Mouse (Mus musculus) hindbrain, embryonic 11.5 days (tissue): ENCODE results near the gene Ier3. TPM values are rescaled to one million over a fixed set of nuclear protein-coding genes. Genes with fewer than 3 reads are reported as not detected.

Source experiments
- ATAC-seq: fragments of 200-750 bp; cut with Nextera tagmentation; 2 replicates; pipeline ENCODE4 v1.8.0; 2017; ENCODE audit warnings: mild to moderate bottlenecking, moderate TSS enrichment, moderate library complexity; ENCODE audit not compliant: low FRiP score
- DNase-seq: peaks from one replicate; pipeline ENCODE4 v3.0.0-alpha.2; 2015; ENCODE audit warnings: low spot score
- H3K27ac ChIP-seq: fragments of 300-500 bp; sonication (generic); 2 replicates; pipeline ENCODE4 v1.5.1; 2014; ENCODE audit warnings: mild to moderate bottlenecking, low read depth, low read length
- H3K27me3 ChIP-seq: fragments of 300-500 bp; sonication (generic); 2 replicates; pipeline ENCODE4 v1.6.1; 2014; ENCODE audit warnings: mild to moderate bottlenecking, low read length, moderate library complexity, mixed read lengths; ENCODE audit not compliant: control insufficient read depth, insufficient read depth
- H3K36me3 ChIP-seq: fragments of 300-500 bp; sonication (generic); 2 replicates; pipeline ENCODE4 v1.6.1; 2014; ENCODE audit warnings: mild to moderate bottlenecking, low read length, moderate library complexity, mixed read lengths; ENCODE audit not compliant: control insufficient read depth, insufficient read depth
- H3K4me1 ChIP-seq: fragments of 300-500 bp; sonication (generic); replicated peaks from 2 replicates; pipeline ENCODE4 v1.6.1; 2014; ENCODE audit warnings: low read length, mixed read lengths; ENCODE audit not compliant: control insufficient read depth, insufficient read depth
- H3K4me2 ChIP-seq: fragments of 300-500 bp; sonication (generic); replicated peaks from 2 replicates; pipeline ENCODE4 v1.6.1; 2014; ENCODE audit warnings: mild to moderate bottlenecking, low read depth, low read length
- H3K4me3 ChIP-seq: fragments of 300-500 bp; sonication (generic); 2 replicates; pipeline ENCODE4 v1.5.1; 2014; ENCODE audit warnings: low read depth, low read length
- H3K9ac ChIP-seq: fragments of 300-500 bp; sonication (generic); 2 replicates; pipeline ENCODE4 v1.6.1; 2014; ENCODE audit warnings: low read depth, low read length
- H3K9me3 ChIP-seq: fragments of 300-500 bp; sonication (generic); 2 replicates; pipeline ENCODE4 v1.6.1; 2016; ENCODE audit warnings: low read length; ENCODE audit not compliant: control insufficient read depth
- WGBS: fragments of 180-500 bp; shearing (Covaris S2); extraction: QIAGEN DNeasy Blood & Tissue Kit; methylation state at CpG from one replicate; pipeline ENCODE4 v1.1.7; 2014; 5-methylcytosine and 5-hydroxymethylcytosine counted together
- polyA plus RNA-seq: library from polyadenylated mRNA; unstranded; fragments of >200 nt; fragmentation: Nextera tagmentation; extraction: Ambion mirVana; gene quantifications from 2 replicates; pipeline ENCODE4 v1.2.1, GENCODE M21; 2014

The Ier3 gene
- polyA plus RNA-seq, 1 experiment from 2014 or later, result 3.6 TPM

GRCm38 (mm10) chr17:35864832-35865353 lies 43.4 kb downstream of the Ier3 start:
- peak overlapping the region; percentile 87 for H3K9ac ChIP-seq
- 25% methylated on average over 10 of the region's 10 CpGs for WGBS
- no peak for ATAC-seq
- H3K27ac ChIP-seq, result peak overlapping the region; percentile 99
- DNase-seq, result no peak
- H3K36me3 ChIP-seq, result no peaks in the 10 kb centered on the region; the same call in 1 of the 2 replicates
- H3K4me2 ChIP-seq, result peak overlapping the region; percentile 98
- no peaks in the 10 kb centered on the region for H3K9me3 ChIP-seq
- H3K27me3 ChIP-seq, result no peaks in the 10 kb centered on the region
- peak overlapping the region; percentile 54 for H3K4me3 ChIP-seq
- H3K4me1 ChIP-seq, result peaks cover 8% of the 10 kb centered on the region

- WGBS, result under 1% methylated on average over 47 of the region's 48 CpGs
Observed at GRCm38 (mm10) chr17:35865481-35866280, 44.2 kb downstream of the Ier3 start, which contains the start of gene Ppp1r18. Gene Ppp1r18, plus strand, starts transcription at chr17:35865593.

GRCm38 (mm10) chr17:35866281-35866831 lies 44.9 kb downstream of the Ier3 start:
- DNase-seq (peak; percentile 77), ATAC-seq (peak; percentile 56)
- Histone ChIP-seq H3K27me3 (no peaks in the 10 kb centered on the region), H3K4me3 (peak overlapping the region; percentile 54), H3K9me3 (peaks cover 4% of the 10 kb centered on the region; the same call in 1 of the 2 replicates), H3K4me2 (peak overlapping the region; percentile 98), H3K9ac (peak overlapping the region; percentile 87), H3K27ac (peak overlapping the region; percentile 99), H3K36me3 (peaks cover 4% of the 10 kb centered on the region), H3K4me1 (peaks cover 8% of the 10 kb centered on the region)
- under 1% methylated on average over 38 of the region's 38 CpGs for WGBS

More at GRCm38 (mm10) chr17:35865481-35866280, 44.2 kb downstream of the Ier3 start, which contains the start of gene Ppp1r18:
- DNase-seq (peak; percentile 89), ATAC-seq (peak; percentile 76)
- H3K4me2 ChIP-seq, result peak within 1 kb of the TSS; percentile 98
- no peaks in the 10 kb centered on the region for H3K9me3 ChIP-seq
- H3K4me1 ChIP-seq, result peaks cover 8% of the 10 kb centered on the region
- no peaks in the 10 kb centered on the region; the same call in 1 of the 2 replicates for H3K36me3 ChIP-seq
- H3K27me3 ChIP-seq, result no peaks in the 10 kb centered on the region
- H3K27ac ChIP-seq, result peak within 1 kb of the TSS; percentile 99
- H3K9ac ChIP-seq, result peak within 1 kb of the TSS; percentile 87
- H3K4me3 ChIP-seq, result peak within 1 kb of the TSS; percentile 54

GRCm38 (mm10) chr17:35866911-35867890 lies 45.7 kb downstream of the Ier3 start:
- Histone ChIP-seq H3K27ac (peak overlapping the region; percentile 99), H3K36me3 (peaks cover 5% of the 10 kb centered on the region), H3K9ac (peak overlapping the region; percentile 87), H3K4me1 (peaks cover 8% of the 10 kb centered on the region), H3K27me3 (no peaks in the 10 kb centered on the region), H3K4me2 (peak overlapping the region; percentile 98), H3K9me3 (peaks cover 5% of the 10 kb centered on the region; the same call in 1 of the 2 replicates), H3K4me3 (peak overlapping the region; percentile 54)
- ATAC-seq (no peak), DNase-seq (peak; percentile 53)
- 9% methylated on average over 26 of the region's 26 CpGs for WGBS

- Histone ChIP-seq H3K36me3 (peaks cover 5% of the 10 kb centered on the region), H3K27ac (peak overlapping the region; percentile 51; the same call in 1 of the 2 replicates)
Observed at GRCm38 (mm10) chr17:35868165-35868820, 46.8 kb downstream of the Ier3 start.

GRCm38 (mm10) chr17:35868961-35869345 lies 47.5 kb downstream of the Ier3 start:
- Histone ChIP-seq H3K36me3 (peaks cover 5% of the 10 kb centered on the region), H3K4me1 (peaks cover 10% of the 10 kb centered on the region), H3K27ac (peak overlapping the region; percentile 56; the same call in 1 of the 2 replicates), H3K4me3 (peak overlapping the region; percentile 54), H3K9ac (peak overlapping the region; percentile 87), H3K27me3 (no peaks in the 10 kb centered on the region), H3K9me3 (peaks cover 5% of the 10 kb centered on the region; the same call in 1 of the 2 replicates), H3K4me2 (peak overlapping the region; percentile 98)
- peak; percentile 13 for DNase-seq
- WGBS, result 4% methylated on average over 7 of the region's 7 CpGs
- no peak for ATAC-seq

More at GRCm38 (mm10) chr17:35868165-35868820, 46.8 kb downstream of the Ier3 start:
- Histone ChIP-seq H3K4me2 (peak overlapping the region; percentile 98), H3K9me3 (peaks cover 5% of the 10 kb centered on the region; the same call in 1 of the 2 replicates), H3K27me3 (no peaks in the 10 kb centered on the region), H3K9ac (peak overlapping the region; percentile 87), H3K4me1 (peaks cover 8% of the 10 kb centered on the region), H3K4me3 (peak overlapping the region; percentile 54)
- DNase-seq, result peak; percentile 18
- no peak for ATAC-seq
- 42% methylated on average over 16 of the region's 17 CpGs for WGBS

- Histone ChIP-seq H3K4me1 (peaks cover 10% of the 10 kb centered on the region), H3K4me2 (peak overlapping the region; percentile 98), H3K9ac (peak overlapping the region; percentile 87), H3K27ac (peak overlapping the region; percentile 56; the same call in 1 of the 2 replicates), H3K36me3 (peaks cover 5% of the 10 kb centered on the region), H3K27me3 (no peaks in the 10 kb centered on the region), H3K4me3 (peak overlapping the region; percentile 54), H3K9me3 (peaks cover 5% of the 10 kb centered on the region; the same call in 1 of the 2 replicates)
- DNase-seq, result peak; percentile 39
- WGBS, result 6% methylated on average over 7 of the region's 7 CpGs
- no peak for ATAC-seq
Observed at GRCm38 (mm10) chr17:35869346-35870067, 48.0 kb downstream of the Ier3 start.
